Mouse (Mus musculus) kidney, adult 2 months (tissue): ENCODE results near the gene Klc3. TPM values are rescaled to one million over a fixed set of nuclear protein-coding genes. Genes with fewer than 3 reads are reported as not detected.
A peak's percentile ranks its signal among the peaks of the same experiment; 100 is the strongest.

Experiments
- DNase-seq: peaks from one replicate; pipeline ENCODE4 v3.0.0; 2021
- H3K27ac ChIP-seq: fragments of 200-500 bp; 2 replicates; pipeline ENCODE4 v1.5.1; 2012; ENCODE audit warnings: low read depth, low read length, control low read depth, inconsistent platforms; ENCODE audit not compliant: insufficient read depth
- H3K27me3 ChIP-seq: fragments of 200-500 bp; replicated peaks from 2 replicates; pipeline ENCODE4 v1.6.1; 2012; ENCODE audit warnings: mild to moderate bottlenecking, moderate library complexity, low read length, inconsistent platforms; ENCODE audit not compliant: control insufficient read depth, insufficient read depth
- H3K36me3 ChIP-seq: fragments of 200-500 bp; 2 replicates; pipeline ENCODE4 v1.6.1; 2012; ENCODE audit warnings: mild to moderate bottlenecking, moderate library complexity, low read length, inconsistent platforms; ENCODE audit not compliant: control insufficient read depth, insufficient read depth
- H3K4me1 ChIP-seq: fragments of 200-500 bp; 2 replicates; pipeline ENCODE4 v1.6.1; 2011; ENCODE audit warnings: low read length; ENCODE audit not compliant: control insufficient read depth, insufficient read depth
- H3K4me3 ChIP-seq: fragments of 200-500 bp; 2 replicates; pipeline ENCODE4 v1.5.1; 2011; ENCODE audit warnings: mild to moderate bottlenecking, low read depth, low read length, control low read depth; ENCODE audit not compliant: insufficient read depth
- CTCF ChIP-seq: fragments of 200-500 bp; conservative IDR thresholded peaks from 2 replicates; pipeline ENCODE4 v1.5.1; 2011; ENCODE audit warnings: low read depth, mild to moderate bottlenecking, control low read depth, low read length, moderate library complexity, mixed read lengths; ENCODE audit not compliant: insufficient read depth, insufficient read length
- POLR2A ChIP-seq: fragments of 200-500 bp; IDR thresholded peaks from one replicate; pipeline ENCODE4 v1.6.1; 2011; ENCODE audit warnings: low read depth, low read length, control low read depth
- WGBS: fragments of 180-500 bp; shearing (Covaris S2); methylation state at CpG from one replicate; pipeline ENCODE4 v1.1.7; 2018; 5-methylcytosine and 5-hydroxymethylcytosine counted together
- polyA plus RNA-seq: library from polyadenylated mRNA; depleted of rRNA; stranded (reverse); fragments of >200 nt; gene quantifications from 2 replicates; pipeline ENCODE4 v1.2.3, GENCODE M21; 2012

Klc3 gene
- polyA plus RNA-seq, 1 experiment, result 3.7 TPM

DNA sequence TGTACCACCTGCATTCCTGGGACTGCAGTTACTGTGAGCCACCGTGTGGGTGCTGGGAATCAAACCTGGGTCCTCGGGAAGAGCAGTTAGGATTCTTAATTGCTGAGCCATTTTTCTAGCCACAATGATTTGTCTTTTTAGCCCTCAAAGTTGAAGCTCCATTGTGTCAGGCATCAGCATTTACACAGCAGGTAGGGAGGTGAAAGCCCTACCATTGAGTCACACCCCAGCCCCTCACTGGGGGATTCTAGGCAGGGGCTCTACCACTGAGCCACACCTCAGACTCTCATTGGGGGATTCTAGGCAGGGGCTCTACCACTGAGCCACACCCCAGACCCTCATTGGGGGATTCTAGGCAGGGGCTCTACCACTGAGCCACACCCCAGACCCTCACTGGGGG lies 32.4 kb upstream of the Klc3 start:
- TF ChIP-seq POLR2A (no peak), CTCF (no peak)
- 93% methylated on average over 2 of the region's 2 CpGs for WGBS
- DNase-seq, result no peak
- no peak overlapping the region for H3K27ac ChIP-seq
- H3K36me3 ChIP-seq, result peaks cover 4% of the 10 kb centered on the region
- H3K4me3 ChIP-seq, result no peak overlapping the region
- peaks cover 7% of the 10 kb centered on the region for H3K4me1 ChIP-seq
- H3K27me3 ChIP-seq, result no peaks in the 10 kb centered on the region

DNA sequence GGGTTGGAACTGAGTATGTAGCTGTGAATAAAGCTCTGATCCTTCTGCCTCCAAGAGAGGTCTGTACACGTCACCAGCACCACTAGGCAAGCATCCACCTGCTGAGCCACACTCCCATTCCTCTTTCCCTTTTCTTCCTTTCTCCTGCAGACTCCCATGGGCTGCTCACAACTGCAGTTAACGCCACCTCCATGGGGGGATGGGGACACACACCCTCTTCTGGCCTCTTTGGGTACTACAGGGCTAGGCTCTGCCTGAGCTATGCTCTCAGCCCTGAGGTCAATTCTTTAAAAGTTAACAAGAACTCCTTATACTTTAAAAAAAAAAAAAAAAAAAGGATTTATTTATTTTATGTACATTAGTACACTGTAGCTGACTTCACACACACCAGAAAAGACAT lies 28.6 kb upstream of the Klc3 start:
- H3K27me3 ChIP-seq, result no peaks in the 10 kb centered on the region
- 98% methylated on average over 2 of the region's 2 CpGs for WGBS
- no peak overlapping the region for H3K4me3 ChIP-seq
- DNase-seq, result no peak
- H3K4me1 ChIP-seq, result no peaks in the 10 kb centered on the region
- no peak overlapping the region for H3K27ac ChIP-seq
- no peak for TF ChIP-seq POLR2A
- TF ChIP-seq CTCF, result 0 out of 2 replicates have a peak, but pooled peaks have one; percentile 22
- H3K36me3 ChIP-seq, result peaks cover 4% of the 10 kb centered on the region

DNA sequence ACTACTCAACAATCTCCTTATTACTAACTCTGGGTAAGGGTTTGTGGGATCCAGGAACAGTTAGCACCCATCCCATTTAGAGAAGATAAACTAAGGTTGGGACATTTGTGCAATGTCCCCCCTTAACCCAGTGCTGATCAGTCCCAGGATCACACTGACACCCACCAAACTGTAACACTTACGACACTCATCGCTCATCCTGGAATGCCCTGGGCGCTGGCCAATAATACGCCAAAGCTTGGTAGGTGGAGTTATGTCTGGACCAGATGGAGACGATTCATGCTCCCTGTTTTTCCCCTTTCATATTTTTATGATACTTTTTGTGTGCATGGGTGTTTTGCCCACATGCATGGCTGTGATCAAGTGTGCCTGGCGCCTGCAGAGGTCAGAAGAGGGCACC lies 26.5 kb upstream of the Klc3 start:
- TF ChIP-seq CTCF, result no peak
- no peak for TF ChIP-seq POLR2A
- WGBS, result 80% methylated on average over 6 of the region's 6 CpGs
- H3K36me3 ChIP-seq, result peaks cover 4% of the 10 kb centered on the region

DNA sequence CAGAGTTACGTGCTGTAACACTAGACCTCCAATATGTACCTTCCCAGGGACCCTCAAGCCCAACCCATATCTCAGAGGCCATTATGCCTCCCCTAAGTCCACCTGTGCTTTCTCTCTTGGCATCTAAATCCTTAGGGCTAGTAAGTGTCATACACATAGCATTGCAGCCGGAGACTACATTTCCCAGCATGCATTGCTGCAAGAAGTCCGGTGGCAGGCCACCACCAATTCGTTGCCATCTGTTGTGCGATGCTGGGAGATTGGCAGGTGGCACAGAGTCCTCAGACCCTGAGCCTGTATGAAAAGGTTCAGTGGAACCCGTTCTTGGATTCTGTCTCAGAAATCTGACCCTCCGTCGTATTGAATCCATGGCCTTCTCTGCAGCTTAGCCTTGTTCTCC lies 25.8 kb upstream of the Klc3 start:
- TF ChIP-seq POLR2A (no peak), CTCF (no peak)
- DNase-seq, result no peak
- no peaks in the 10 kb centered on the region for H3K4me1 ChIP-seq
- no peak overlapping the region for H3K4me3 ChIP-seq
- no peak overlapping the region for H3K27ac ChIP-seq
- H3K27me3 ChIP-seq, result no peaks in the 10 kb centered on the region
- peaks cover 4% of the 10 kb centered on the region for H3K36me3 ChIP-seq
- WGBS, result 74% methylated on average over 8 of the region's 8 CpGs

More for the DNA sequence above, 26.5 kb upstream of the Klc3 start:
- no peak overlapping the region for H3K4me3 ChIP-seq
- H3K4me1 ChIP-seq, result no peaks in the 10 kb centered on the region
- H3K27ac ChIP-seq, result no peak overlapping the region
- DNase-seq, result no peak
- H3K27me3 ChIP-seq, result no peaks in the 10 kb centered on the region

DNA sequence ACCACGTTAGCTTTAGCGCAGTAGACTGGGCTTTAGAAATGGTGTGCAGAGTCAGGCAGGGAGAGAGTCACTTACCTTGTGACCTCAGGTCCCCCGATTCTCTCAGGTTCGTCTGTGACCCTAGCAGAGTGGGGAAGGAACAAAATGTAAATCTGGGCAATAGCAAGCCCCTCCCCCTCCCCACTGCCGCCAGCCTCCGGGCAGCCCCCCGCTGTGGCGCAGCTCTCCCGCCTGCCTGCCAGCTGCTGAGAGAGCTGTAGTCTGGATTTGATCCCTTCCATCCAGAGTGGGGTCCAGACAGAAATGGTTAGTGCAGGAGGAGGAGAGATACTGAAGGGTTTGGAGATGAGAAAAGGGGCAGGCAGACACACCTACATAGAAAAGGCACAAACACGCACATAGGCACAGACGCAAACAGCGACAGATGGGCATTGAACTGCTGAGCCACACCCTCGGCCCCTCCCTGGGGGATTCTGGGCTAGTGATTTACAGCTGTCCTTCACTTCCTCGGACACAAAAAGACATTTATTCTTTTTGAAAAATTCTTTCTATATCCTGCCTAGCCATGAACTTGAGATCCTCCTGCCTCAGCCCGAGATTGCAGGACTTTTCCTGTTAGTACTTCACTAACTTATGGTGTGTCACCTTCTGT lies 24.2 kb upstream of the Klc3 start:
- peaks cover 4% of the 10 kb centered on the region for H3K36me3 ChIP-seq
- TF ChIP-seq POLR2A, result no peak
- TF ChIP-seq CTCF, result no peak
- DNase-seq, result no peak
- H3K4me3 ChIP-seq, result no peak overlapping the region
- 79% methylated on average over 15 of the region's 15 CpGs for WGBS
- no peaks in the 10 kb centered on the region for H3K4me1 ChIP-seq
- no peaks in the 10 kb centered on the region for H3K27me3 ChIP-seq
- no peak overlapping the region for H3K27ac ChIP-seq

DNA sequence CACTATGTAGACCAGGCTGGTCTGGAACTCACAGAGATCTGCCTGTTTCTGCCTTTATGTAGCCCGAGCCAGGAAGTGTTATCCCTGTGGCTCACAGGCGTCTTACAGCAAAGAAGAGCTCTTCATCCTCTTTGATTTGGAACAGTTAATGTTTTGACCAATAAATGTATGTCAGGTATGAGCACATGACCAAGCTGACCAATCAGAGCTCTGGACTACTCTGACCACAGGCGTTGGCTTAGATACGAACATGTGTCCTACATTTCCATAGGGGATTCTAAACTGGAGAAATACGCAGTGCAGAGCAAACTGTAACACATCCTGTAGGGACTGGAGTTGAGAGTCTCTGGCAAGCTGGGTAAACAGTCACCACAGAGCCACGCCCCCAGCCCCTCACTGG lies 23.0 kb upstream of the Klc3 start:
- H3K36me3 ChIP-seq, result peaks cover 2% of the 10 kb centered on the region
- no peaks in the 10 kb centered on the region for H3K27me3 ChIP-seq
- no peak for DNase-seq
- 92% methylated on average over 6 of the region's 6 CpGs for WGBS
- H3K4me3 ChIP-seq, result no peak overlapping the region
- TF ChIP-seq POLR2A (no peak), CTCF (no peak)
- H3K4me1 ChIP-seq, result no peaks in the 10 kb centered on the region
- H3K27ac ChIP-seq, result no peak overlapping the region

DNA sequence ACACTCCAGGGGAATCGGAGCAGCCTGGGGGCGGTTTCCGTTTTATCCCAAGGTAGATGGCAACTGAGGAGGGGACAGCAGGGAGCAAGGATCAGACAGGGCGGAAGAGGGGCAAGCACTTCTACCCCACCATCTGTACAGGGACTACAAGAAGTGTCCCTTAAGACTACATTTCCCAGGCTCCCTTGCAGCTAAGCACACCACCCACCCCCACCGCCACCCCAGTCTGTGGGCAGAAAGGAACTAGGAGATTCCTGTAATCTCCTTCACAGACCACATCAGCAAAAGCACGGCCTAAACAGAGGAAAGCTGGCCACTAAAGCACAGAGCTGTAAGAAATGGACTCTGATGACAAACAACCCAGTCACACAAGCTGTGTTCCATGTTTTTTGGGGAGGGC lies 22.4 kb upstream of the Klc3 start:
- no peak for TF ChIP-seq POLR2A
- TF ChIP-seq CTCF, result no peak
- Histone ChIP-seq H3K4me3 (no peak overlapping the region), H3K4me1 (no peaks in the 10 kb centered on the region), H3K27me3 (no peaks in the 10 kb centered on the region), H3K27ac (no peak overlapping the region), H3K36me3 (no peaks in the 10 kb centered on the region; the same call in none of the 2 replicates)
- DNase-seq, result no peak
- WGBS, result 86% methylated on average over 6 of the region's 6 CpGs
